Comparison of ENCODE assay signal across 17 mouse cellular contexts in genomic region chr2:172845536-172846310, GRCm38 (mm10).
DNase-seq lines count a peak whose midpoint lies in the region; ATAC-seq and TF ChIP-seq lines count a peak whose summit lies in the region.
"Had no signal": no experiment of that assay in that cellular context is flagged by ENCODE, and none has a peak within 500 bp of the region (broad histone marks: within the 10 kb centered on the region; RNA-seq: fewer than 3 reads in every experiment).

No protein-coding gene starts in this region.

- WGBS in heart, embryonic 11.5 days (ENCODE audit: insufficient replicate concordance), result 61% methylated on average over 31 of the region's 31 CpGs
- 46% methylated on average over 31 of the region's 31 CpGs for whole genome bisulfite sequencing in kidney, embryonic 16.5 days
- WGBS in kidney, adult 2 months, result 56% methylated on average over 31 of the region's 31 CpGs
- WGBS in embryonic facial prominence, embryonic 10.5 days, result 52% methylated on average over 31 of the region's 31 CpGs
- 37% methylated on average over 31 of the region's 31 CpGs for WGBS in limb, embryonic 12.5 days

- no peaks in the 10 kb centered on the region for H3K27me3 ChIP-seq in heart, embryonic 11.5 days (ENCODE audit: control insufficient read depth, insufficient read depth, low read length)
- no peaks in the 10 kb centered on the region for H3K27me3 ChIP-seq in kidney, embryonic 16.5 days (ENCODE audit: insufficient read depth, low read length)
- H3K27me3 ChIP-seq in kidney, adult 2 months (replicated peaks; ENCODE audit: control insufficient read depth, insufficient read depth, low read length), result no peaks in the 10 kb centered on the region
- H3K27me3 ChIP-seq in embryonic facial prominence, embryonic 10.5 days (replicated peaks; ENCODE audit: low read depth, poor library complexity, severe bottlenecking), result no peaks in the 10 kb centered on the region
- no peaks in the 10 kb centered on the region for H3K27me3 ChIP-seq in limb, embryonic 12.5 days
- H3K27me3 ChIP-seq: hindbrain, embryonic 15.5 days; liver, embryonic 13.5 days; midbrain, embryonic 13.5 days had no signal

- no peak for TF ChIP-seq CTCF in kidney, adult 2 months (conservative IDR thresholded peaks at IDR 0.05; ENCODE audit: insufficient read depth, insufficient read length, low read depth, low read length)

- no peak for TF ChIP-seq POLR2A in kidney, adult 2 months (IDR thresholded peaks at IDR 0.05; ENCODE audit: low read depth, low read length)

- H3K9ac ChIP-seq in heart, embryonic 11.5 days (ENCODE audit: low read depth, low read length), result 0 out of 2 replicates have a peak overlapping the region, but pooled peaks have one; percentile 52
- H3K9ac ChIP-seq in kidney, embryonic 16.5 days (replicated peaks; ENCODE audit: low read length), result peak overlapping the region; percentile 24; the same call in 1 of the 2 replicates
- H3K9ac ChIP-seq in limb, embryonic 12.5 days (replicated peaks), result no peak overlapping the region
- H3K9ac ChIP-seq: hindbrain, embryonic 15.5 days; liver, embryonic 13.5 days; midbrain, embryonic 13.5 days had no signal

- no peaks in the 10 kb centered on the region for H3K36me3 ChIP-seq in heart, embryonic 11.5 days (ENCODE audit: control insufficient read depth, insufficient read depth, low read length)
- no peaks in the 10 kb centered on the region for H3K36me3 ChIP-seq in kidney, embryonic 16.5 days (ENCODE audit: insufficient read depth, low read length)
- H3K36me3 ChIP-seq in kidney, adult 2 months (ENCODE audit: control insufficient read depth, insufficient read depth, low read length), result no peaks in the 10 kb centered on the region
- H3K36me3 ChIP-seq in embryonic facial prominence, embryonic 10.5 days (replicated peaks), result no peaks in the 10 kb centered on the region
- no peaks in the 10 kb centered on the region for H3K36me3 ChIP-seq in limb, embryonic 12.5 days
- H3K36me3 ChIP-seq: hindbrain, embryonic 15.5 days; liver, embryonic 13.5 days; midbrain, embryonic 13.5 days had no signal

- DNase-seq in heart, adult 8-10 months (ENCODE audit: low spot score), result no peak
- no peak for DNase-seq in kidney, adult 2 months
- peak; percentile 63 for DNase-seq in embryonic facial prominence, embryonic 10.5 days (ENCODE audit: low spot score)
- DNase-seq in lung, postnatal 36 days, result no peak
- DNase-seq in c-Kit-positive CD71-positive TER-119-positive erythroid progenitor cells, embryonic 14.5 days (ENCODE audit: low spot score), result no peak
- DNase-seq: adrenal gland, postnatal 36 days; B cell, adult 2 months; cerebellum, postnatal 25 days; liver, embryonic 13.5 days; lung, postnatal 4 days; thymus, adult 2 months had no signal

- H3K4me1 ChIP-seq in heart, embryonic 11.5 days (ENCODE audit: control insufficient read depth, insufficient read depth, low read length), result peaks cover 23% of the 10 kb centered on the region
- peaks cover 48% of the 10 kb centered on the region for H3K4me1 ChIP-seq in kidney, embryonic 16.5 days (ENCODE audit: insufficient read depth, low read length)
- peaks cover 5% of the 10 kb centered on the region; the same call in 1 of the 2 replicates for H3K4me1 ChIP-seq in kidney, adult 2 months (ENCODE audit: control insufficient read depth, insufficient read depth, low read length)
- H3K4me1 ChIP-seq in embryonic facial prominence, embryonic 10.5 days, result peaks cover 66% of the 10 kb centered on the region
- H3K4me1 ChIP-seq in limb, embryonic 12.5 days (replicated peaks), result peaks cover 53% of the 10 kb centered on the region
- H3K4me1 ChIP-seq: liver, embryonic 13.5 days; midbrain, embryonic 13.5 days had no signal

- H3K4me2 ChIP-seq in heart, embryonic 11.5 days, result no peak overlapping the region
- no peak overlapping the region for H3K4me2 ChIP-seq in kidney, embryonic 16.5 days (replicated peaks; ENCODE audit: low read depth, low read length)
- 0 out of 2 replicates have a peak overlapping the region, but pooled peaks have one; percentile 7 for H3K4me2 ChIP-seq in limb, embryonic 12.5 days
- H3K4me2 ChIP-seq: hindbrain, embryonic 15.5 days; liver, embryonic 13.5 days; midbrain, embryonic 13.5 days had no signal

- ATAC-seq in heart, embryonic 11.5 days (replicated peaks; ENCODE audit: insufficient number of reproducible peaks, low FRiP score, low TSS enrichment), result no peak
- ATAC-seq in kidney, embryonic 16.5 days (ENCODE audit: low FRiP score, low TSS enrichment), result no peak
- 0 out of 2 replicates have a peak, but pooled peaks have one; percentile 34 for ATAC-seq in limb, embryonic 12.5 days (ENCODE audit: insufficient number of reproducible peaks, insufficient read depth, low FRiP score, low TSS enrichment, low read depth)
- ATAC-seq: midbrain, embryonic 13.5 days had no signal

- no peaks in the 10 kb centered on the region for H3K9me3 ChIP-seq in heart, embryonic 11.5 days (replicated peaks; ENCODE audit: control insufficient read depth, low read length)
- H3K9me3 ChIP-seq in kidney, embryonic 16.5 days (ENCODE audit: low read length), result no peaks in the 10 kb centered on the region
- H3K9me3 ChIP-seq in embryonic facial prominence, embryonic 10.5 days, result no peaks in the 10 kb centered on the region
- H3K9me3 ChIP-seq in limb, embryonic 12.5 days, result no peaks in the 10 kb centered on the region
- H3K9me3 ChIP-seq: hindbrain, embryonic 15.5 days; liver, embryonic 13.5 days; midbrain, embryonic 13.5 days had no signal

- H3K27ac ChIP-seq in heart, embryonic 11.5 days (ENCODE audit: low read depth, low read length), result peak overlapping the region; percentile 15; the same call in 1 of the 2 replicates
- H3K27ac ChIP-seq in kidney, embryonic 16.5 days (ENCODE audit: low read length), result no peak overlapping the region
- H3K27ac ChIP-seq in kidney, adult 2 months (ENCODE audit: insufficient read depth, low read depth, low read length), result no peak overlapping the region
- H3K27ac ChIP-seq in embryonic facial prominence, embryonic 10.5 days (replicated peaks), result peak overlapping the region; percentile 88
- peak overlapping the region; percentile 89 for H3K27ac ChIP-seq in limb, embryonic 12.5 days
- H3K27ac ChIP-seq: hindbrain, embryonic 15.5 days; layer of hippocampus, adult 2 months; liver, embryonic 13.5 days; midbrain, embryonic 13.5 days had no signal

- H3K4me3 ChIP-seq in heart, embryonic 11.5 days (ENCODE audit: low read depth, low read length), result no peak overlapping the region
- no peak overlapping the region for H3K4me3 ChIP-seq in kidney, embryonic 16.5 days (ENCODE audit: low read length)
- H3K4me3 ChIP-seq in kidney, adult 2 months (ENCODE audit: insufficient read depth, low read depth, low read length), result no peak overlapping the region
- H3K4me3 ChIP-seq in embryonic facial prominence, embryonic 10.5 days, result no peak overlapping the region
- no peak overlapping the region for H3K4me3 ChIP-seq in limb, embryonic 12.5 days (replicated peaks)
- H3K4me3 ChIP-seq: hindbrain, embryonic 15.5 days; layer of hippocampus, adult 2 months; liver, embryonic 13.5 days; midbrain, embryonic 13.5 days had no signal

Comparison
In these comparisons a context has a peak if more than half of its experiments do, and no peak if none do; other contexts are left out.
1. H3K27ac ChIP-seq: peak in heart, embryonic 11.5 days (single experiment), embryonic facial prominence, embryonic 10.5 days (single experiment) and limb, embryonic 12.5 days (single experiment); none in kidney, embryonic 16.5 days (single experiment) and kidney, adult 2 months (single experiment).